Mouse (Mus musculus): ENCODE measurements around the gene Pacrg. TPM values are rescaled to one million over a fixed set of nuclear protein-coding genes. Genes with fewer than 3 reads are reported as not detected.

Pacrg gene
- polyA plus RNA-seq, 1 experiment from 2014 or later, result 1.3 TPM

DNA sequence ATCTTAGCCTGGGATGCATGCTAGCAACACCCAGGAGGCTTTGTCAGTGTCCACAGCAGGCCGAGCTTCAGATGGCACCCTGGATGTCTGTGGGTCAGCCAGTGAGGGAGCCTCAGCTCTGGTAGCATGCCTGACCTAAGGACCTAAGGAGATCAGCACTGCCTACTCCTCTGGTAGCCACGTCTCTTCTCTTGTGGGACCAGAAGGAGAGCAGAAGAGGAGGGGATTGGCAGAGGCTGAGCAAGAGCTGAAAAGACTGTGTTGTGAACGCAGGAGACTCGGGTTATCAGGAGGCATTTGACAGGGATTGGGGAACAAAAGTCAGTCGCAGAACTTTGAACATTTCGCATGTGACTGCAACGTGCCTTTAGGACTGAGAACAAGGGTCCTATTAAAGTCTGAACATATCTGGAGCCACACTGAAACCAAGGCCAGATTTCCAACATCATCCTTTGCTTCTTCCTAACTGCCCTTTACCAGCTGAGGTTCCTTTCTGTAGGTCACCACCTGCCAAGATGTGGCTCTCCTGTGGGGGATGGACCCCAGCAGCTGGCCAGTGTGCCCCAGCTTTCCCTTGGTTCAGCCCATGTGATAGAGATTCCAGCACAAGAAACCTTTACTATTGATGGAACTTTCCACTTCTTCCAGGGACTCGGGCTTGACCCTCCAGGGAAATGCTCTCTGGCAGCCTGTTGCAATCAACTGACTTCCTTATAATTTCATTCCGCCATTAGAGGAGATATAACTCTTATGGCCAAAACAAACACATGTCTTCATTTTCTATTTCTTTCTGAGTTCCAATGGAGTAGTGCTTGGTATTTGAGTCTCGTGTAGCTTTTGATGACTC, 329.0 kb downstream of the Pacrg start:
- no peaks in the 10 kb centered on the region for H3K36me3 ChIP-seq (ENCODE audit: control insufficient read depth, insufficient read depth, low read length)
- H3K9me3 ChIP-seq (replicated peaks; ENCODE audit: control insufficient read depth, low read length), result no peaks in the 10 kb centered on the region
- WGBS (ENCODE audit: insufficient replicate concordance), result 71% methylated on average over 10 of the region's 10 CpGs
- no peaks in the 10 kb centered on the region for H3K4me1 ChIP-seq (ENCODE audit: control insufficient read depth, insufficient read depth, low read length)
- no peak overlapping the region for H3K9ac ChIP-seq (ENCODE audit: low read depth, low read length)
- H3K4me2 ChIP-seq, result no peak overlapping the region
- no peak overlapping the region for H3K4me3 ChIP-seq (ENCODE audit: low read depth, low read length)
- no peak for ATAC-seq (replicated peaks; ENCODE audit: insufficient number of reproducible peaks, low FRiP score, low TSS enrichment)
- H3K27me3 ChIP-seq (ENCODE audit: control insufficient read depth, insufficient read depth, low read length), result no peaks in the 10 kb centered on the region
- no peak overlapping the region for H3K27ac ChIP-seq (ENCODE audit: low read depth, low read length)

DNA sequence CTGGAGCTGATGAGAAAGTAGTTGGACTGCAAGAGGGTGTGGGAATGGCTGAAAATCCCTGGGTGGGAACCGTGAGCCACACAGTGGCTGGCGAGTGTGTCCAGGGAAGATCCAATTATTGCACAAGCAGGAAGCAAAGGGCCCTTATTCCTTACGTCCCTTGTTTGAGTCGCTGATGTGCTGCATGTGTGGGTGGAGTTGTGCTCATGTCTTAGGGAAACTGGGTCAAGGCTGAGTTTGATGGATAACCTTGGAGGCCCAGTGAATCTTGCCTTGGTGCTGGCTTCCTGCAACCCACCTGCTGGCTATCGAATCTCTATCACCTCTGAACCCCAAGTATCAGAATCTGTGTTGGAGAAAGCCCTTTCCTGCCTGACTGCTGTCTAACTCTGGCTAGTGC, 329.6 kb downstream of the Pacrg start:
- Histone ChIP-seq H3K4me3 (ENCODE audit: low read depth, low read length) (no peak overlapping the region), H3K27me3 (ENCODE audit: control insufficient read depth, insufficient read depth, low read length) (no peaks in the 10 kb centered on the region), H3K27ac (ENCODE audit: low read depth, low read length) (no peak overlapping the region), H3K9me3 (replicated peaks; ENCODE audit: control insufficient read depth, low read length) (no peaks in the 10 kb centered on the region), H3K36me3 (ENCODE audit: control insufficient read depth, insufficient read depth, low read length) (no peaks in the 10 kb centered on the region), H3K4me2 (no peak overlapping the region), H3K4me1 (ENCODE audit: control insufficient read depth, insufficient read depth, low read length) (no peaks in the 10 kb centered on the region), H3K9ac (ENCODE audit: low read depth, low read length) (no peak overlapping the region)
- 64% methylated on average over 5 of the region's 5 CpGs for WGBS (ENCODE audit: insufficient replicate concordance)
- ATAC-seq (replicated peaks; ENCODE audit: insufficient number of reproducible peaks, low FRiP score, low TSS enrichment), result no peak

DNA sequence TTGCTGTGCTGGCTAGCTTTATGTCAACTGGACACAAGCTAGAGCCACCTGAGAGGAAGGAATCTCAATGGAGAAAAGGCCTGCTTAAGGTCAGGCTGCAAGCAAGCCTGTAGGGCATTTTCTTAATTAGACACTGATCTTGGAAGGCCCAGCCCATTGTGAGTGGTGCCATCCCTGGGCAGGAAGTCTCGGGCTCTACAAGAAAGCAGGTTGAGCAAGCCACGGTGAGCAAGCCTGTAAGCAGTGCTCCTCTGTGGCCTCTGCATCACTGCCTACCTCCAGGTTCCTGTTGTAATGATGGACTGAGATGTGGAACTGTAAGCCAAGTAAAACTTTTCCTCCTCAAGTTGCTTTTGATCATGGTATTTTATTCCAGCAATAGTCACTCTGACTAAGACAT, 332.0 kb downstream of the Pacrg start:
- no peak for ATAC-seq (replicated peaks; ENCODE audit: insufficient number of reproducible peaks, low FRiP score, low TSS enrichment)
- no peaks in the 10 kb centered on the region for H3K36me3 ChIP-seq (ENCODE audit: control insufficient read depth, insufficient read depth, low read length)
- H3K9ac ChIP-seq (ENCODE audit: low read depth, low read length), result no peak overlapping the region
- H3K9me3 ChIP-seq (replicated peaks; ENCODE audit: control insufficient read depth, low read length), result no peaks in the 10 kb centered on the region
- WGBS (ENCODE audit: insufficient replicate concordance), result 71% methylated on average over 2 of the region's 2 CpGs
- no peak overlapping the region for H3K27ac ChIP-seq (ENCODE audit: low read depth, low read length)
- H3K4me3 ChIP-seq (ENCODE audit: low read depth, low read length), result no peak overlapping the region
- H3K4me2 ChIP-seq, result no peak overlapping the region
- H3K4me1 ChIP-seq (ENCODE audit: control insufficient read depth, insufficient read depth, low read length), result no peaks in the 10 kb centered on the region
- no peaks in the 10 kb centered on the region for H3K27me3 ChIP-seq (ENCODE audit: control insufficient read depth, insufficient read depth, low read length)

DNA sequence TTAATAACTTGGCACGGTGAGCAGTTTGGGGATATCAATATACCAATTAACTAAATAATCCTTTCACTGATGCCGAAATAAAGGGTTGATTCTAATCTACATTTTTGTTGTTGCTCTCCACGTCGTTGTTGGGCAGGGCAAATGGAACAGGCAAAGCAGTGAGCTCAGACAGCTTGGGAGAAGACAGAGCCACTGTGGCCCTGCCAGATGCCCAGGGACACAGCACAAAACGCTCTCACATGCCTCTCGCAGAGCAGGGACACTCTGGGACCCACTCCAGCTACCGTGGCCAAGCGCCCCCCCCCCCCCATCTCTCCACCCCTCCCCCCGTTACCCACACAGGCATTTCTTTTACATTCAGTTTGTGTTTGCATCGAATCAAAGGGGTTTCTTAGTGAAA, 332.6 kb downstream of the Pacrg start:
- no peak for ATAC-seq (replicated peaks; ENCODE audit: insufficient number of reproducible peaks, low FRiP score, low TSS enrichment)
- H3K4me1 ChIP-seq (ENCODE audit: control insufficient read depth, insufficient read depth, low read length), result no peaks in the 10 kb centered on the region
- H3K36me3 ChIP-seq (ENCODE audit: control insufficient read depth, insufficient read depth, low read length), result no peaks in the 10 kb centered on the region
- no peaks in the 10 kb centered on the region for H3K9me3 ChIP-seq (replicated peaks; ENCODE audit: control insufficient read depth, low read length)
- no peak overlapping the region for H3K4me3 ChIP-seq (ENCODE audit: low read depth, low read length)
- no peak overlapping the region for H3K9ac ChIP-seq (ENCODE audit: low read depth, low read length)
- no peaks in the 10 kb centered on the region for H3K27me3 ChIP-seq (ENCODE audit: control insufficient read depth, insufficient read depth, low read length)
- no peak overlapping the region for H3K27ac ChIP-seq (ENCODE audit: low read depth, low read length)
- H3K4me2 ChIP-seq, result no peak overlapping the region
- WGBS (ENCODE audit: insufficient replicate concordance), result 64% methylated on average over 8 of the region's 10 CpGs

DNA sequence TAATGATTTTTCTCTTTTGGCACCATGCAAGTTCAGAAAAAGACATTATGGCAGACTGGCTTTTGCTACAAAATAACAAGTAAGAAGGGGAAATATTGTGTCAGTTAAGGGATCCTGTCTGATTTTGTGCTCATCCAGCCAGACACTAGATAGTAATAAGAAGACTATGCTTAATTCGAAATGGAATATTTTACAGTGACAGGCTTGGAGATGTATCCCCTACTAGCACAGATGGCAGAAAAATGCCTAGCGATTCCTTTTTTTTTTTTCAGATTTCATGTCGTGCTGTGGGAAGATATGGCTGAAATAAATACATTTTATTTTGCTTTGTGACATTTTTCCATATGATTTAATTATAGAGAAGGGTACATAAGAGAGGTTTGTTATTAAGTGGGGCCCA, 333.2 kb downstream of the Pacrg start:
- H3K27me3 ChIP-seq (ENCODE audit: control insufficient read depth, insufficient read depth, low read length), result no peaks in the 10 kb centered on the region
- H3K27ac ChIP-seq (ENCODE audit: low read depth, low read length), result no peak overlapping the region
- no peak overlapping the region for H3K9ac ChIP-seq (ENCODE audit: low read depth, low read length)
- H3K36me3 ChIP-seq (ENCODE audit: control insufficient read depth, insufficient read depth, low read length), result no peaks in the 10 kb centered on the region
- WGBS (ENCODE audit: insufficient replicate concordance), result 74% methylated on average over 3 of the region's 3 CpGs
- H3K4me2 ChIP-seq, result no peak overlapping the region
- no peaks in the 10 kb centered on the region; the same call in 1 of the 2 replicates for H3K4me1 ChIP-seq (ENCODE audit: control insufficient read depth, insufficient read depth, low read length)
- ATAC-seq (replicated peaks; ENCODE audit: insufficient number of reproducible peaks, low FRiP score, low TSS enrichment), result no peak
- no peak overlapping the region for H3K4me3 ChIP-seq (ENCODE audit: low read depth, low read length)
- H3K9me3 ChIP-seq (replicated peaks; ENCODE audit: control insufficient read depth, low read length), result no peaks in the 10 kb centered on the region

DNA sequence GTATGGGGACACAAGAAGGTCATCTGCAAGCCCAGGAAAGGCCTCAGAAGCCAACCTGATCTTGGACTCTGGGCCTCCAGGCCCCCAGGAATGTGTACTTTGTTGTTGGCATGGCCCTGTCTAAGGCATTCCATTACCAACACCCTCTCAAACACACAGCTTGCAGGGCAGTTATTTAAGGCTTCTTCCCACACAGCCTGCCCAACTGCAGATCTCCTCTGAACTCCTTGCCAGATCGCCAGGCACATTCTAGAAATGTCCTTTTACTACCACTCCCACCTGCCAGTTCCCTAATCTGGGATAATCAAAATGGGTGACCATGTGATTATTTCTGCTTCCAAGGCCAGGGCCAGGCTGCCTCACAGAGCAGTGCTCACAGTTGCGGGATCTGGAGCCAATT, 338.7 kb downstream of the Pacrg start:
- no peaks in the 10 kb centered on the region for H3K36me3 ChIP-seq (ENCODE audit: control insufficient read depth, insufficient read depth, low read length)
- WGBS (ENCODE audit: insufficient replicate concordance), result 68% methylated on average over 2 of the region's 2 CpGs
- ATAC-seq (replicated peaks; ENCODE audit: insufficient number of reproducible peaks, low FRiP score, low TSS enrichment), result no peak
- H3K4me2 ChIP-seq, result no peak overlapping the region
- H3K4me3 ChIP-seq (ENCODE audit: low read depth, low read length), result no peak overlapping the region
- peak overlapping the region; percentile 84 for H3K27ac ChIP-seq (ENCODE audit: low read depth, low read length)
- H3K9ac ChIP-seq (ENCODE audit: low read depth, low read length), result no peak overlapping the region
- H3K27me3 ChIP-seq (ENCODE audit: control insufficient read depth, insufficient read depth, low read length), result no peaks in the 10 kb centered on the region
- peaks cover 26% of the 10 kb centered on the region for H3K4me1 ChIP-seq (ENCODE audit: control insufficient read depth, insufficient read depth, low read length)
- no peaks in the 10 kb centered on the region for H3K9me3 ChIP-seq (replicated peaks; ENCODE audit: control insufficient read depth, low read length)

DNA sequence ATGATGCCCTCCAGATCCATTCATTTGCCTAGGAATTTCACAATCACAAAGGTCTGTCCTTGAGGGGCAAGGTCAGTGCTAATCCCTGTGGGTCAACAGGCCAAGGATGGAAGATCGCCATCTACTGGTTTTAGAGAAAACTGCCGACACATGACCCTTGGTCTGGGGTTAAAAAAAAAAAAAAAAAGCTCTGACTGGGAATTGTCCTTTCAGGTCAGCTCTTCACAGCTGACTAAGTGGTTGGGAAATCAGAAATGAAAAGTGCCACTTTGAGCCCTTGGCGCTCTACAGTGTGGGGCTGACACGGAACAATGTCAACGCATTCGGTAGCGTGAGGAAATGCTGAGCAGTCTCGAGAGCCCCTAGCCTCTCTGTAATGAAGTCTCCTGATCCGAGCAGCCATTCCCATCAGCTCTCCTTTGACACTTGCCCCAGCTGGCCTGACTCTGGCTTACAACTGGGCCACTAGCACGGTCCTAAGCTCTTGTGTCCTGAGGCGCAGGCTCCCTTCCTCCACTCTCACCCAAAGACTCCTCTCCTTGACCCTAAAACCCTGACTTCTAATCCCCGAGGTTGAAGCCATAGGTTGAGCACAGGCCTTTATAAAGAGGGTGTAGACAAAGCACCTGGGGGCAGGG, 339.2 kb downstream of the Pacrg start:
- no peak overlapping the region for H3K4me2 ChIP-seq
- no peaks in the 10 kb centered on the region for H3K9me3 ChIP-seq (replicated peaks; ENCODE audit: control insufficient read depth, low read length)
- no peak overlapping the region for H3K9ac ChIP-seq (ENCODE audit: low read depth, low read length)
- peaks cover 31% of the 10 kb centered on the region for H3K4me1 ChIP-seq (ENCODE audit: control insufficient read depth, insufficient read depth, low read length)
- WGBS (ENCODE audit: insufficient replicate concordance), result 27% methylated on average over 12 of the region's 12 CpGs
- H3K27ac ChIP-seq (ENCODE audit: low read depth, low read length), result peak overlapping the region; percentile 84
- no peaks in the 10 kb centered on the region for H3K36me3 ChIP-seq (ENCODE audit: control insufficient read depth, insufficient read depth, low read length)
- no peaks in the 10 kb centered on the region for H3K27me3 ChIP-seq (ENCODE audit: control insufficient read depth, insufficient read depth, low read length)
- ATAC-seq (replicated peaks; ENCODE audit: insufficient number of reproducible peaks, low FRiP score, low TSS enrichment), result peak; percentile 39
- H3K4me3 ChIP-seq (ENCODE audit: low read depth, low read length), result no peak overlapping the region

DNA sequence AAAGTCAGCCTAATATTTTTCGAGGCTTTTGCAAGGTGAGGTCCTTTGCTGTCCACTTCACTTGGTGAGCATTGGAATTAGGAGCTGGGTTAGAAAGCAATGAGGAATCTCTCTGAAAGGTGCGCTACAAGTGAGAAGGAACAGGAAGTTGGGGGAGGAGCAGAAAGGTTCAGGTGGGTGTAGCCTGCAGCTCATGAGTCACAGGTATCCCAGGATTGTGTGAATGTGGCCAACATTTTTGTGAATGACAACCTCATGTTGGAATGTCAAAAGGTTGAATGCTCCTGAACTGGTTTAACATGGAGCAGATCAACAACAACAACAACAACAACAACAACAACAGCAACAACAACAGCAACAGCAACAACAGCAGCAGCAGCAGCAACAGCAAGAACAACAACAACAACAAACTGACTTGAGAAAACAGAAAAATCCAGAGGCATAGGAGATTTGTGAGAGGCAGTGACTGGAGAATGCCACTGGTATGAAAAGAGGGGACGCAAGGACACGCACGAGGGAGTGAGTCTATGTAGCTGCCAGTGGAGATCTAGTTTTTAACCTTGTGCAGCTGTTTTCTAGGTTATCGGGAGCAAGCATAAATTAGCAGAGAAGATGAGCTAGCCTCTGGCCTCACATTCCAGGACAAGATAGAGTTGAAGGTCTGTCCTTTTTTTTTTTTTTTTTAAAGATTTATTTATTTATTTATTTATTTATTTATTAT, 341.0 kb downstream of the Pacrg start:
- Histone ChIP-seq H3K9me3 (replicated peaks; ENCODE audit: control insufficient read depth, low read length) (no peaks in the 10 kb centered on the region), H3K4me1 (ENCODE audit: control insufficient read depth, insufficient read depth, low read length) (peaks cover 31% of the 10 kb centered on the region), H3K4me3 (ENCODE audit: low read depth, low read length) (no peak overlapping the region), H3K4me2 (no peak overlapping the region), H3K27me3 (ENCODE audit: control insufficient read depth, insufficient read depth, low read length) (no peaks in the 10 kb centered on the region), H3K36me3 (ENCODE audit: control insufficient read depth, insufficient read depth, low read length) (no peaks in the 10 kb centered on the region), H3K27ac (ENCODE audit: low read depth, low read length) (no peak overlapping the region), H3K9ac (ENCODE audit: low read depth, low read length) (no peak overlapping the region)
- 73% methylated on average over 6 of the region's 6 CpGs for WGBS (ENCODE audit: insufficient replicate concordance)
- ATAC-seq (replicated peaks; ENCODE audit: insufficient number of reproducible peaks, low FRiP score, low TSS enrichment), result no peak
